Mouse (Mus musculus) megakaryocyte-erythroid progenitor cell, adult 5-6 weeks (primary cell): Measurements from ENCODE around the gene Nup210. TPM values are rescaled to one million over a fixed set of nuclear protein-coding genes. Genes with fewer than 3 reads are reported as not detected.

Experiments used
- ATAC-seq: replicated peaks from 2 replicates; pipeline ENCODE4 v1.8.0; 2016; ENCODE audit warnings: mild to moderate bottlenecking, inconsistent platforms; ENCODE audit not compliant: severe bottlenecking, poor library complexity, low FRiP score, low TSS enrichment
- total RNA-seq, 2 experiments: library from RNA; stranded (forward) in 1 of 2; stranded (reverse) in 1 of 2; fragments of 200-1000, 215-1000 nt in 1 of 2; fragments of >200 nt in 1 of 2; fragmentation: Nextera tagmentation in 1 of 2; gene quantifications; 2 replicates each; pipeline ENCODE4 v1.2.3; 2014 to 2017

Nup210 gene
- total RNA-seq, 2 experiments from 2014 or later = 135 to 185 TPM

DNA sequence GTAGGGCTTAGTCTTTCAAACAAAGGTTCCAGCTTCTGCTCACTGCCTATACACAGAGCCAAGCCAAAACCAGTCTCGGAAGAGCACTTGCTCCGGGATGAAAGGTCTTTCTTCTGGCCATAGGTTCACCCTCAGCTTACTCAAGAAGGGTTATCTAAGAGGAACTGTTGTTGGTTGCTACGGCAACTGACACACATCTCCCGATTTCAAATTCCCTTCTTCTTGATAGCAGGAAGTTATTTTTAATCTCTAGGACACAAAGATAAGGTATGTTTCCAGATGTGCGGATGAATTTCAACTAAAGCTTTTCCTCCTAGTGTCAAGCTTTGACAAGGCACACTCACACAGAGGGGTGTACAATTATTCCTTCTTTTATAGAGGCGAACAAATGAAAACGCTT lies 68.6 kb downstream of the Nup210 start:
- ATAC-seq = no peak

GRCm38 (mm10) chr6:91047434-91047833 lies 69.2 kb downstream of the Nup210 start:
- no peak for ATAC-seq

- no peak for ATAC-seq
Measured at GRCm38 (mm10) chr6:91046184-91046583, 70.4 kb downstream of the Nup210 start.

- ATAC-seq = no peak
Measured at GRCm38 (mm10) chr6:91044628-91045331, 71.8 kb downstream of the Nup210 start.

DNA sequence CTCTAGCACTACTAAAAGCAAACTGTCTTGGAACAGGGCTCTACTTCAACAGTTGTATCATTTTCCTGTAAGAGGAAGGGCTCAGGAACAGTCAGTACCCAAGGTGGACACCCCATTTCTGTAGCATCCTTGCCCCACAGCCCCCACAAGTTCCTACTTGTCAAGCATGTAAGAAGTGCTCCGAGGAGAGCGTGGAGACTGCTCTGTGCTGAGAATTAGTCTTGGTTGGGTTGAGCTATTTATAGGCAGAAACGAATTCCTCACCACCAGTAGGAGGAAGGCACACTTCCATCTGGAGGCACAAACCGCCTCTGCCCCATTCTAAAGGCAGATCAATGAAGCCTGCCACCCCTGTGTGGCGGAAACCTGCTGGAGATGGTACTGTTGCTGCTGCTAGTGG lies 75.3 kb downstream of the Nup210 start:
- no peak for ATAC-seq

GRCm38 (mm10) chr6:91028256-91028655 lies 88.4 kb downstream of the Nup210 start:
- no peak for ATAC-seq

GRCm38 (mm10) chr6:91020810-91021209 lies 95.8 kb downstream of the Nup210 start:
- ATAC-seq = no peak

DNA sequence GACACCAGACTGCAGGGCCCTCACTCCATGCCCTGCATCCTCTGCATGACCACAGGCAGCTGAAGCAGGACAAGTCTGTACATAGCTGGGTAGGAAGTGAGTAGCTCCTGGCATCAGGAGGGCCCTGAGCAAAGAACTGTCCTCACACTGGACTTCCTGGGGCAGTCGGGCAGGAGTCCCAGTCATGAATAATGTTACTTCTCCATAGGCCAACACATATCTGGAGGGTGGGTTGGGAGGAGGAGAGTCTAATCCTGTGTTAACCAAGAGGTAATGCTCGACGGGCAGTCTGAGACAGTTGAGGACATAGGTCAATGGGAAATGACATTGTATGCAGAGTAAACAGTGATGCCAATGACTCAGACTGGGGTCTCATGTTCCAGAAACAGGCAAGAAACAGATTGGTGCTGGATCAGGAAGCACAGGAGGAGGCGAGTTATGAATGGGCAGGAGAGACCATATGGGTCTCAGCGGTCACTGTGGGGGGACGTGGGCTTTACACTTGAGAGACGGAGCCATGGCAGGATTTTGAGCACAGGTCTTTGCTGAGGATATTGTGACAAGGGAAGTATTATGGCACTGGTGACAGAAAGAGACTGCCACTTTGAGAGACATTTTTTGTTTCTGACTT lies 99.9 kb downstream of the Nup210 start:
- ATAC-seq = no peak

GRCm38 (mm10) chr6:91014198-91014958 lies 102.3 kb downstream of the Nup210 start:
- no peak for ATAC-seq

GRCm38 (mm10) chr6:91012458-91012857 lies 104.2 kb downstream of the Nup210 start:
- no peak; the same call in 1 of the 2 replicates for ATAC-seq

GRCm38 (mm10) chr6:91011568-91011967 lies 105.1 kb downstream of the Nup210 start:
- ATAC-seq = no peak

GRCm38 (mm10) chr6:91008284-91008830 lies 108.3 kb downstream of the Nup210 start:
- 0 out of 2 replicates have a peak, but pooled peaks have one; percentile 29 for ATAC-seq

- peak; percentile 63 for ATAC-seq
Measured at GRCm38 (mm10) chr6:91007207-91007606, 109.4 kb downstream of the Nup210 start.

DNA sequence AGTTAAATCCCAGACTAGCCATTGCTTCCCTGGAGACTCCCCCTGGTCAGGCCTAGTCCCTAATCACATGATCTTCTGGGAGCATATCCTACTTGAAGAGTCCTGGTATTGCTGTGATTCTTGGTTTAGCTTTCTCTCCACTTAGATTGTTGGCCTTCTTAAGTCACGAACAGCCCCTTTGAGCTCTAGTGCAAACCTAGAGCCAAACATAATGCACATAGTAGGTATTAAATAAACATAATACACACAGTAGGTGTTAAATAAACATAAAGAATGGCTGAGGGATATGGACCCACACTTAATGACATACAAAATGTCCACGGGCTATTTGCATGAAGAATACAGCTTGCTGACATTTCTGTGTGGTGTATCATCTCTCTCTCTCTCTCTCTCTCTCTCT lies 112.5 kb downstream of the Nup210 start:
- ATAC-seq = no peak

- peak; percentile 62 for ATAC-seq
Measured at GRCm38 (mm10) chr6:91003310-91003995, 113.2 kb downstream of the Nup210 start.

DNA sequence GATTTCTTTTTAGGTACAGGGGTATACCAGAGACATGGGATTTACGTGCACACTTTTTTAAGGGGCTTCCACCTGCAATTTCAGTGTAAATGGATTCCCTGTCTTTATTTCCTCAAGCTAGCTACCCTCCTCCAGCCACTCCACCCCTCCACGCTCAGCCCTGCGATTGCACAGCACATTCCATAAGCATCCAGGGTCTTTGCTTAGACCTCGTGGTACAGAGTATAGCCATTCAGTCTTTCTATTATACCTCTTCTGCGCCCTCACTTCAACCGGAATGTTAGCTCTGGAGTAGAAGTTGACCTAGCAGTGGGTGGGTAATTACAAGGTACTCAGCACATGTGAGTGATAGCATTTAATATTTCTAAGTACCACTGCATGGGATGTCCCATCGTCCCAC lies 115.1 kb downstream of the Nup210 start:
- no peak for ATAC-seq

DNA sequence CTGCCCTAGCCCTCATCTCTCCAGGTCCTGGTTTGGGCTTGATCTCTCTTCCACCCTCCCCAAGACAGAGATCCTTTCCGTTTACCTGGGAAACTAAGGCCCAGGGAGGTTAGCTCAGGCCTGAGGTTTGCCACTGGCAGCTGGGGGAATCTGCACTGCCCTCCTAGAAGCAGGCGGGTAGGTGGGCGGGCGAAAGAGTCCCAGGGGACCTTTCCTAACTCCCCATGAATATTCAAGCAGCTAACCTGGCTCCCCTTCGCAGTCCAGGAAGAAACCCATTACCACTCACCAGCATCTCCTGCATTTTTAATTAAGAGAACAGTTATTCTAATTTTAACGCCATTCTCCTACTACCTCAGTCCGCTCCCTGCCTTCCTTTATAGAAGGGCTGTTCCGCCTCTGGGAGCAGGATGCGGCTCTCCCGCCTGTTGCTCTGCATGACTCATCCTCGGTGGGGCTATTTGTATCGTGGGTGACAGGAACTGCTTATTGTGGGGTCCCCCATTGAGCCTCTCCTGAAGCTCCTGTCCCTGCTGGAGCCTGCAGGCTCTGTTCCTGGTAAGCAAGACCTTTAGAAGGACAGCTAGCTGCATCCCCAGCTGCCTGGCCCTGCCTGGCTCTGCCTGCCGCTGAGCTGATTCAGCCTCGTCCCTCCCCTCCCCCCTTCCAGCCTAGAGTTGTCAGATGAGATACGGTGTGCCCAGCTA lies 115.7 kb downstream of the Nup210 start:
- no peak for ATAC-seq

DNA sequence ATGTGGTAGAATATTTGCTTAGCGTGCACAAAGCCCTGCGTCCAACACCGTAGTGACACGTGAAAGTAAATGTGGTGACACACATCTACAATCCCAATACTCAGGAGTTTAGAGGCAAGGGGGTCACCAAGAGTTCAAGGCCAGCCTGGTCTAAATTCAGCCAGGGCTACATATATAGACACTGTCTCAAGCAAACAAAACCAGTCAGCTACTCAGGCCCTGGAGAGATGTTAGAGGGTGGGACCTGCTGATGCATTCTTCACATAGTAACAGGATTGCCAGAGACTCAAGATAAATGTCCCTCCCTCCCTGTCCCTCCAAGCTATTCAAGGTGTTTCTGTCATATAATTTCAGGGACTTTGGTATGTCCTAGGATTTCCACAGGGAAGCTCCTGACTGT lies 117.5 kb downstream of the Nup210 start:
- ATAC-seq = no peak

- ATAC-seq = no peak
Measured at GRCm38 (mm10) chr6:90997025-90997424, 119.6 kb downstream of the Nup210 start.
